Mouse (Mus musculus): ENCODE results near the gene Bmp2k.

The Bmp2k gene

GRCm38 (mm10) chr5:96972474-96973130, 24.9 kb upstream of the Bmp2k start:
- no peak for DNase-seq (ENCODE audit: low read depth)

GRCm38 (mm10) chr5:96973714-96974113, 23.8 kb upstream of the Bmp2k start:
- no peak for DNase-seq (ENCODE audit: low read depth)

- DNase-seq (ENCODE audit: low read depth) = no peak
Observed at GRCm38 (mm10) chr5:96974661-96975060, 22.8 kb upstream of the Bmp2k start.

- no peak for DNase-seq (ENCODE audit: low read depth)
Observed at GRCm38 (mm10) chr5:96975112-96975511, 22.4 kb upstream of the Bmp2k start.

GRCm38 (mm10) chr5:96976150-96976549, 21.3 kb upstream of the Bmp2k start:
- no peak for DNase-seq (ENCODE audit: low read depth)

GRCm38 (mm10) chr5:96979296-96980007, 18.0 kb upstream of the Bmp2k start:
- no peak for DNase-seq (ENCODE audit: low read depth)

GRCm38 (mm10) chr5:96980008-96980634, 17.4 kb upstream of the Bmp2k start:
- no peak for DNase-seq (ENCODE audit: low read depth)

- DNase-seq (ENCODE audit: low read depth) = no peak
Observed at GRCm38 (mm10) chr5:96981987-96982386, 15.5 kb upstream of the Bmp2k start.

- DNase-seq (ENCODE audit: low read depth) = no peak
Observed at GRCm38 (mm10) chr5:96983142-96983541, 14.3 kb upstream of the Bmp2k start.

GRCm38 (mm10) chr5:96986850-96987249, 10.6 kb upstream of the Bmp2k start:
- no peak for DNase-seq (ENCODE audit: low read depth)

- peak; percentile 77 for DNase-seq (ENCODE audit: low read depth)
Observed at GRCm38 (mm10) chr5:96988880-96989279, 8.6 kb upstream of the Bmp2k start.

- no peak for DNase-seq (ENCODE audit: low read depth)
Observed at GRCm38 (mm10) chr5:96991156-96991555, 6.3 kb upstream of the Bmp2k start.

GRCm38 (mm10) chr5:96992651-96993050, 4.8 kb upstream of the Bmp2k start:
- no peak for DNase-seq (ENCODE audit: low read depth)

- DNase-seq (ENCODE audit: low read depth) = no peak
Observed at GRCm38 (mm10) chr5:96993057-96993456, 4.4 kb upstream of the Bmp2k start.

GRCm38 (mm10) chr5:96995791-96996190, 1.7 kb upstream of the Bmp2k start:
- DNase-seq (ENCODE audit: low read depth) = no peak

GRCm38 (mm10) chr5:96996401-96997309, 834 bp upstream of the Bmp2k start:
- peak; percentile 73 for DNase-seq (ENCODE audit: low read depth)

- DNase-seq (ENCODE audit: low read depth) = peak; percentile 63
Observed at GRCm38 (mm10) chr5:96997802-96998565, 495 bp downstream of the Bmp2k start.

- no peak for DNase-seq (ENCODE audit: low read depth)
Observed at GRCm38 (mm10) chr5:96998566-96998907, 1.0 kb downstream of the Bmp2k start.

- DNase-seq (ENCODE audit: low read depth) = no peak
Observed at GRCm38 (mm10) chr5:96999601-97000000, 2.1 kb downstream of the Bmp2k start.

- peak; percentile 71 for DNase-seq (ENCODE audit: low read depth)
Observed at GRCm38 (mm10) chr5:97000524-97000923, 3.0 kb downstream of the Bmp2k start.

GRCm38 (mm10) chr5:97001153-97001552, 3.7 kb downstream of the Bmp2k start:
- DNase-seq (ENCODE audit: low read depth) = no peak

- DNase-seq (ENCODE audit: low read depth) = peak; percentile 39
Observed at GRCm38 (mm10) chr5:97001571-97001970, 4.1 kb downstream of the Bmp2k start.

Measured in 416B (cell line).